Mouse (Mus musculus) adrenal gland, postnatal 0 days (tissue): ENCODE data around the gene Amtn. TPM values are rescaled to one million over a fixed set of nuclear protein-coding genes. Genes with fewer than 3 reads are reported as not detected.

Experiments
- polyA plus RNA-seq: library from polyadenylated mRNA; unstranded; fragments of >200 nt; fragmentation: Nextera tagmentation; extraction: Ambion mirVana; gene quantifications from 2 replicates; pipeline ENCODE4 v1.2.1, GENCODE M21; 2015

Amtn gene
- polyA plus RNA-seq = not detected in 2 replicates

DNA sequence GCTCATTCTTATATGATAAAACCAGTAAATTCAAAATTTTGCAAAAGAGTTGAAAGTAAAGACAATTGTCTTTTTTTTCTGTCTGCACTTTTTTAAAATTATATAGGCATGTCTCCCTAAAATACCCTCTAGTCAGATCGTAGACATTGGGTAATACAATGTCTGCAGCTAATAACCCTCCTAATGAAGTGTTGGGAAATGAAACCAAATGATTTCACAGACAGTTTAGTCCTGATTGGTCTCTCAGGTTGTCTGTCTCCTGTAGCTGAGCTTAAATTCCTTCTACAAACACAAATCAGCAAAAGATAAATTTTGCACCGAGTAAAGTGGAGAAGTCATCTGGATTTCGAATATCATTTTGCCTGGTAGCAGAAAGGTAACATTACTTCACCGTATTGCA is at the start of gene Amtn:
Amtn (plus strand) TSS at position 301 of the 400 bp plus-strand sequence.

Other genes starting within 250 kb of the Amtn start
- not detected in 2 replicates for gene Gm11115, start 222.0 kb upstream of the Amtn start, polyA plus RNA-seq
- gene Gm7714, start 107.2 kb upstream of the Amtn start, polyA plus RNA-seq = not detected in 2 replicates
- not detected in 2 replicates for gene Prol1, start 58.8 kb upstream of the Amtn start, polyA plus RNA-seq
- 0.17 TPM in 1 of 2 replicates, not detected in the other for gene Ambn, start 79.9 kb downstream of the Amtn start, polyA plus RNA-seq
- not detected in 2 replicates for gene Enam, start 111.9 kb downstream of the Amtn start, polyA plus RNA-seq
- 0.32 and 0.44 TPM in 2 replicates for gene Jchain, start 151.8 kb downstream of the Amtn start, polyA plus RNA-seq
- 36.7 and 49.1 TPM in 2 replicates for gene Utp3, start 178.4 kb downstream of the Amtn start, polyA plus RNA-seq
- gene Rufy3, start 188.9 kb downstream of the Amtn start, polyA plus RNA-seq = 30.7 and 51.0 TPM in 2 replicates